Mouse (Mus musculus) T-cell, adult 2 months (primary cell): ENCODE data around the gene Avpr2.

ENCODE experiments used
- DNase-seq: peaks from one replicate; pipeline ENCODE4 v3.0.0; 2022; ENCODE audit warnings: low spot score

The Avpr2 gene

GRCm38 (mm10) chrX:73916945-73917344 lies 25.0 kb downstream of the Avpr2 start:
- no peak for DNase-seq

GRCm38 (mm10) chrX:73918631-73919030 lies 26.7 kb downstream of the Avpr2 start:
- DNase-seq = no peak

- no peak for DNase-seq
Observed at GRCm38 (mm10) chrX:73921285-73921822, 29.5 kb downstream of the Avpr2 start.

- DNase-seq = peak; percentile 83
Observed at GRCm38 (mm10) chrX:73921823-73922549, 30.1 kb downstream of the Avpr2 start, which contains the start of the genes Arhgap4 and Naa10. Arhgap4 (minus strand) TSS chrX:73921870. Naa10 (minus strand) TSS chrX:73921944.

- no peak for DNase-seq
Observed at GRCm38 (mm10) chrX:73922550-73922882, 30.6 kb downstream of the Avpr2 start.

GRCm38 (mm10) chrX:73930402-73931062 lies 38.6 kb downstream of the Avpr2 start, which contains the start of gene Renbp:
Renbp (minus strand) TSS chrX:73930850.
- peak; percentile 44 for DNase-seq

GRCm38 (mm10) chrX:73931871-73932270 lies 40.0 kb downstream of the Avpr2 start:
- no peak for DNase-seq

- DNase-seq = no peak
Observed at GRCm38 (mm10) chrX:73941860-73942259, 50.0 kb downstream of the Avpr2 start.

GRCm38 (mm10) chrX:73942294-73942693 lies 50.4 kb downstream of the Avpr2 start:
- DNase-seq = no peak
